Mouse (Mus musculus) brain, embryonic 14.5 days (tissue): ENCODE measurements around the gene Zzz3. TPM values are rescaled to one million over a fixed set of nuclear protein-coding genes. Genes with fewer than 3 reads are reported as not detected.

ENCODE experiments used
- DNase-seq: peaks from one replicate; pipeline ENCODE4 v3.0.0-alpha.2; 2011; ENCODE audit warnings: low read depth
- CTCF ChIP-seq: fragments of 200-500 bp; IDR thresholded peaks from 2 replicates; pipeline ENCODE4 v1.5.1; 2012; ENCODE audit warnings: inconsistent platforms, mild to moderate bottlenecking, moderate library complexity, borderline replicate concordance; ENCODE audit not compliant: insufficient read depth, insufficient read length; ENCODE audit errors: extremely low read depth
- POLR2A ChIP-seq: fragments of 200-500 bp; IDR thresholded peaks from 2 replicates; pipeline ENCODE4 v1.6.1; 2012; ENCODE audit warnings: mild to moderate bottlenecking, inconsistent platforms, borderline replicate concordance; ENCODE audit not compliant: poor library complexity, insufficient read depth, insufficient read length, severe bottlenecking; ENCODE audit errors: extremely low read depth
- polyA plus RNA-seq: library from polyadenylated mRNA; depleted of rRNA; stranded (reverse); fragments of >200 nt; gene quantifications from 2 replicates; pipeline ENCODE4 v1.2.3, GENCODE M21; 2012; rRNA removed

The Zzz3 gene
- polyA plus RNA-seq, 1 experiment: 33.7 TPM

- no peak for TF ChIP-seq CTCF
- TF ChIP-seq POLR2A: no peak
- peak; percentile 68 for DNase-seq
Observed at GRCm38 (mm10) chr3:152494667-152495360, 99.5 kb downstream of the Zzz3 start.

GRCm38 (mm10) chr3:152495415-152495898 lies 100.2 kb downstream of the Zzz3 start:
- DNase-seq: peak; percentile 70
- TF ChIP-seq CTCF: no peak
- no peak for TF ChIP-seq POLR2A

GRCm38 (mm10) chr3:152497084-152497483 lies 101.8 kb downstream of the Zzz3 start:
- TF ChIP-seq CTCF (no peak), POLR2A (no peak)
- no peak for DNase-seq

GRCm38 (mm10) chr3:152497842-152498241 lies 102.6 kb downstream of the Zzz3 start:
- DNase-seq: no peak
- TF ChIP-seq POLR2A: no peak
- TF ChIP-seq CTCF: no peak

GRCm38 (mm10) chr3:152498968-152499696 lies 103.9 kb downstream of the Zzz3 start:
- no peak for DNase-seq
- no peak for TF ChIP-seq POLR2A
- no peak for TF ChIP-seq CTCF

- no peak for DNase-seq
- TF ChIP-seq POLR2A: no peak
- TF ChIP-seq CTCF: no peak
Observed at GRCm38 (mm10) chr3:152507900-152508299, 112.6 kb downstream of the Zzz3 start.

GRCm38 (mm10) chr3:152508419-152508993 lies 113.2 kb downstream of the Zzz3 start:
- TF ChIP-seq CTCF (no peak), POLR2A (no peak)
- DNase-seq: peak; percentile 42

GRCm38 (mm10) chr3:152509268-152509667 lies 114.0 kb downstream of the Zzz3 start:
- TF ChIP-seq CTCF: no peak
- TF ChIP-seq POLR2A: no peak
- no peak for DNase-seq

Other genes with a start within 250 kb of the Zzz3 start
- gene Gipc2, start 229.2 kb upstream of the Zzz3 start, polyA plus RNA-seq: 4.6 and 6.0 TPM in 2 replicates
- 15.9 and 20.7 TPM in 2 replicates for gene Dnajb4, start 185.2 kb upstream of the Zzz3 start, polyA plus RNA-seq
- 264 and 329 TPM in 2 replicates for gene Fubp1, start 185.1 kb upstream of the Zzz3 start, polyA plus RNA-seq
- 0.15 and 1.2 TPM in 2 replicates for gene Nexn, start 129.1 kb upstream of the Zzz3 start, polyA plus RNA-seq
- 21.2 and 24.8 TPM in 2 replicates for gene Miga1, start 55.1 kb upstream of the Zzz3 start, polyA plus RNA-seq
- gene Usp33, start 49.0 kb upstream of the Zzz3 start, polyA plus RNA-seq: 84.3 and 86.1 TPM in 2 replicates